ENCODE assay signal across 8 mouse cellular contexts in genomic region chrX:102070591-102071471, GRCm38 (mm10). TPM values are rescaled to one million over a fixed set of nuclear protein-coding genes. Genes with fewer than 3 reads are reported as not detected.
DNase-seq lines count a peak whose midpoint lies in the region; ATAC-seq and TF ChIP-seq lines count a peak whose summit lies in the region.

TSS of gene Rtl5 (minus strand) at chrX:102071304.

- H3K9ac ChIP-seq in embryonic facial prominence, embryonic 14.5 days (ENCODE audit: low read depth, low read length), result peak within 1 kb of the TSS; percentile 64
- H3K9ac ChIP-seq in heart, embryonic 11.5 days (ENCODE audit: low read depth, low read length), result peak within 1 kb of the TSS; percentile 67
- peak within 1 kb of the TSS; percentile 46 for H3K9ac ChIP-seq in kidney, embryonic 15.5 days
- peak within 1 kb of the TSS; percentile 49 for H3K9ac ChIP-seq in liver, adult 2 months (ENCODE audit: low read depth, low read length)
- H3K9ac ChIP-seq in stomach, embryonic 16.5 days (ENCODE audit: low read length), result peak within 1 kb of the TSS; percentile 71

- no peak for TF ChIP-seq CTCF in liver, adult 2 months (IDR thresholded peaks at IDR 0.05; ENCODE audit: low read depth, low read length)

- no peak for TF ChIP-seq POLR2A in liver, adult 2 months (IDR thresholded peaks at IDR 0.05; ENCODE audit: extremely low read depth, insufficient read depth, low read length)

- peak within 1 kb of the TSS; percentile 74 for H3K27ac ChIP-seq in embryonic facial prominence, embryonic 14.5 days (replicated peaks; ENCODE audit: low read depth, low read length)
- peak within 1 kb of the TSS; percentile 74 for H3K27ac ChIP-seq in heart, embryonic 11.5 days (ENCODE audit: low read depth, low read length)
- H3K27ac ChIP-seq in kidney, embryonic 15.5 days, result peak within 1 kb of the TSS; percentile 88
- H3K27ac ChIP-seq in liver, adult 2 months (replicated peaks; ENCODE audit: insufficient read depth, low read depth, low read length), result no peak within 1 kb of the TSS
- H3K27ac ChIP-seq in stomach, embryonic 16.5 days (ENCODE audit: low read length), result peak within 1 kb of the TSS; percentile 57

- peak; percentile 96 for ATAC-seq in embryonic facial prominence, embryonic 14.5 days (ENCODE audit: low read depth)
- ATAC-seq in heart, embryonic 11.5 days (replicated peaks; ENCODE audit: insufficient number of reproducible peaks, low FRiP score, low TSS enrichment), result peak; percentile 82
- ATAC-seq in kidney, embryonic 15.5 days (replicated peaks; ENCODE audit: low FRiP score), result peak; percentile 92
- 0 out of 2 replicates have a peak, but pooled peaks have one; percentile 33 for ATAC-seq in monocyte, adult 5-6 weeks (replicated peaks; ENCODE audit: insufficient number of reproducible peaks, low FRiP score, low TSS enrichment, poor library complexity, severe bottlenecking)
- ATAC-seq in stomach, embryonic 16.5 days (ENCODE audit: insufficient read depth, low FRiP score), result peak; percentile 92

- peak; percentile 34 to 45 for DNase-seq in B cell, adult 2 months
- peak; percentile 81 to 84 for DNase-seq in adrenal gland, postnatal 36 days
- peak; percentile 94 for DNase-seq in embryonic facial prominence, embryonic 14.5 days (ENCODE audit: low spot score)
- DNase-seq in liver, adult 2 months (ENCODE audit: extremely low read depth, low read depth, low spot score), result peak; percentile 8

- no peaks in the 10 kb centered on the region for H3K9me3 ChIP-seq in embryonic facial prominence, embryonic 14.5 days (ENCODE audit: control insufficient read depth, low read length)
- no peaks in the 10 kb centered on the region for H3K9me3 ChIP-seq in heart, embryonic 11.5 days (replicated peaks; ENCODE audit: control insufficient read depth, low read length)
- H3K9me3 ChIP-seq in kidney, embryonic 15.5 days (replicated peaks), result no peaks in the 10 kb centered on the region
- no peaks in the 10 kb centered on the region for H3K9me3 ChIP-seq in stomach, embryonic 16.5 days (replicated peaks; ENCODE audit: control insufficient read depth, low read length)

- peaks cover 8% of the 10 kb centered on the region; the same call in 1 of the 2 replicates for H3K27me3 ChIP-seq in embryonic facial prominence, embryonic 14.5 days (replicated peaks; ENCODE audit: control insufficient read depth, insufficient read depth, low read length)
- peaks cover 6% of the 10 kb centered on the region; the same call in 1 of the 2 replicates for H3K27me3 ChIP-seq in heart, embryonic 11.5 days (ENCODE audit: control insufficient read depth, insufficient read depth, low read length)
- H3K27me3 ChIP-seq in kidney, embryonic 15.5 days, result peaks cover 47% of the 10 kb centered on the region
- H3K27me3 ChIP-seq in liver, adult 2 months (ENCODE audit: control insufficient read depth, insufficient read depth, low read length), result peaks cover 3% of the 10 kb centered on the region; the same call in 1 of the 2 replicates
- peaks cover 10% of the 10 kb centered on the region; the same call in 1 of the 2 replicates for H3K27me3 ChIP-seq in stomach, embryonic 16.5 days (ENCODE audit: control insufficient read depth, insufficient read depth, low read length)

- H3K4me2 ChIP-seq in embryonic facial prominence, embryonic 14.5 days (ENCODE audit: low read depth, low read length), result peak within 1 kb of the TSS; percentile 66
- peak within 1 kb of the TSS; percentile 74 for H3K4me2 ChIP-seq in heart, embryonic 11.5 days
- peak within 1 kb of the TSS; percentile 70 for H3K4me2 ChIP-seq in kidney, embryonic 15.5 days
- peak within 1 kb of the TSS; percentile 64 for H3K4me2 ChIP-seq in stomach, embryonic 16.5 days (ENCODE audit: low read depth, low read length)

- peak within 1 kb of the TSS; percentile 50 for H3K4me3 ChIP-seq in embryonic facial prominence, embryonic 14.5 days (ENCODE audit: low read depth, low read length)
- H3K4me3 ChIP-seq in heart, embryonic 11.5 days (ENCODE audit: low read depth, low read length), result peak within 1 kb of the TSS; percentile 46
- peak within 1 kb of the TSS; percentile 51 for H3K4me3 ChIP-seq in kidney, embryonic 15.5 days (replicated peaks)
- peak within 1 kb of the TSS; percentile 61 for H3K4me3 ChIP-seq in liver, adult 2 months (ENCODE audit: insufficient read depth, low read depth, low read length)
- peak within 1 kb of the TSS; percentile 54 for H3K4me3 ChIP-seq in stomach, embryonic 16.5 days (replicated peaks; ENCODE audit: low read length)

- H3K79me2 ChIP-seq in liver, adult 2 months (ENCODE audit: control insufficient read depth, insufficient read depth, low read length), result no peaks in the 10 kb centered on the region

- no peaks in the 10 kb centered on the region for H3K4me1 ChIP-seq in embryonic facial prominence, embryonic 14.5 days (ENCODE audit: control insufficient read depth, insufficient read depth, low read length)
- H3K4me1 ChIP-seq in heart, embryonic 11.5 days (ENCODE audit: control insufficient read depth, insufficient read depth, low read length), result 0 out of 2 replicates have a peak, but pooled peaks cover 2% of the 10 kb centered on the region
- peaks cover 23% of the 10 kb centered on the region; the same call in 1 of the 2 replicates for H3K4me1 ChIP-seq in kidney, embryonic 15.5 days
- H3K4me1 ChIP-seq in liver, adult 2 months (ENCODE audit: control insufficient read depth, insufficient read depth, low read length), result no peaks in the 10 kb centered on the region
- H3K4me1 ChIP-seq in stomach, embryonic 16.5 days (ENCODE audit: control insufficient read depth, insufficient read depth, low read length), result peaks cover 3% of the 10 kb centered on the region; the same call in 1 of the 2 replicates

- H3K36me3 ChIP-seq in embryonic facial prominence, embryonic 14.5 days (ENCODE audit: control insufficient read depth, insufficient read depth, low read length), result no peaks in the 10 kb centered on the region
- H3K36me3 ChIP-seq in heart, embryonic 11.5 days (ENCODE audit: control insufficient read depth, insufficient read depth, low read length), result peaks cover 3% of the 10 kb centered on the region; the same call in 1 of the 2 replicates
- H3K36me3 ChIP-seq in kidney, embryonic 15.5 days, result no peaks in the 10 kb centered on the region
- no peaks in the 10 kb centered on the region for H3K36me3 ChIP-seq in liver, adult 2 months (ENCODE audit: control insufficient read depth, insufficient read depth, low read length)
- no peaks in the 10 kb centered on the region for H3K36me3 ChIP-seq in stomach, embryonic 16.5 days (ENCODE audit: control insufficient read depth, insufficient read depth, low read length)

- WGBS in embryonic facial prominence, embryonic 14.5 days, result 21% methylated on average over 39 of the region's 61 CpGs
- 17% methylated on average over 59 of the region's 61 CpGs for WGBS in heart, embryonic 11.5 days (ENCODE audit: insufficient replicate concordance)
- WGBS in kidney, embryonic 15.5 days, result 25% methylated on average over 58 of the region's 61 CpGs
- 8% methylated on average over 51 of the region's 61 CpGs for WGBS in liver, adult 2 months
- WGBS in stomach, embryonic 16.5 days, result 13% methylated on average over 61 of the region's 61 CpGs

RNA-seq across cellular contexts. Expression of gene Rtl5, which starts in this region (rescaled TPM):
- 1 to 10 TPM; 7.3 to 9.6 TPM for total RNA-seq in adrenal gland, postnatal 36 days (2021)
- polyA plus RNA-seq in embryonic facial prominence, embryonic 14.5 days (2014; fragmentation: Nextera tagmentation; extraction: Ambion mirVana), result 0.92 and 1.3 TPM in 2 replicates
- polyA plus RNA-seq in heart, embryonic 11.5 days (2014; fragmentation: Nextera tagmentation; extraction: Ambion mirVana), result 0.52 and 0.92 TPM in 2 replicates
- polyA plus RNA-seq in kidney, embryonic 15.5 days (2015; fragmentation: Nextera tagmentation; extraction: Ambion mirVana), result 2.5 and 2.8 TPM in 2 replicates
- 0.74 and 1.5 TPM in 2 replicates for total RNA-seq in liver, adult 2 months (2014; rRNA removed)
- polyA plus RNA-seq in liver, adult 2 months (2012; rRNA removed), result 0.76 and 0.97 TPM in 2 replicates
- total RNA-seq in monocyte, adult 5-6 weeks (2017), result 1.6 to 3.7 TPM (median 2.1 TPM) in 3 replicates
- 2.3 and 2.7 TPM in 2 replicates for polyA plus RNA-seq in stomach, embryonic 16.5 days (2015; fragmentation: Nextera tagmentation; extraction: Ambion mirVana)

Comparison
In these comparisons a context has a peak if more than half of its experiments do, and no peak if none do; other contexts are left out.
1. Peak in ATAC-seq, H3K4me3 ChIP-seq, H3K27ac ChIP-seq, H3K9ac ChIP-seq and H3K4me2 ChIP-seq in heart, embryonic 11.5 days; RNA of the gene not detected or under 1 TPM.
2. DNase-seq: peak in every context shown above with its lines; median percentile 94 in embryonic facial prominence, embryonic 14.5 days; 82 in adrenal gland, postnatal 36 days; 40 in B cell, adult 2 months; 8 in liver, adult 2 months.
3. ATAC-seq: peak in every context shown above with its lines; median percentile 96 in embryonic facial prominence, embryonic 14.5 days; 92 in kidney, embryonic 15.5 days; 92 in stomach, embryonic 16.5 days; 82 in heart, embryonic 11.5 days; 33 in monocyte, adult 5-6 weeks.